Mouse (Mus musculus): ENCODE measurements at regions not wholly inside any gene's neighbourhood (a gene's known extent, or its start where the extent isn't known, plus 50 kb on each side); places are given as distances from the start of the nearest gene placed in this dataset.

DNA sequence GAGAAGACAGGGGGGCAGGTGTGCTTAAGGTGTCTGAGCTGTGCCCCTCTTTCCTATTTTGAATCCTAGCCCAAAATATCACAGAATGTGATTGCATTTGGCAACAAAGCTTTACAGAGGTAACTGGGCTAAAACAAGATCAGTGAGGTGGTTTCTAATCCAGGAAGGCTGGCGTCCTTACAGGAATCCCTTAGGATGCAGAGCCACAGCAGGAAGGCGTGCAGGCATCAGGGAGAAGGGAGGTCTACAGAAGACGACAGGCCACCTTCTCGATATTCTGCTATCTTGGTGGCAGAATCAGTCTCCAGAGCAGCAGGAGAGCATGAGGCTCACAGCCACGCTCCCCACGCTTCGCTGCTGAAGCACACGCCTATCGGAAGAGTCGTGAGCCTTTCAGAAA, 189.6 kb upstream of the Serp2 start:
- TF ChIP-seq CEBPB (IDR thresholded peaks at IDR 0.05; ENCODE audit: low read depth) (no peak), USF1 (IDR thresholded peaks at IDR 0.05; ENCODE audit: low read depth) (no peak), MYOD1 (IDR thresholded peaks at IDR 0.05; ENCODE audit: control insufficient read depth, insufficient read length, low read depth) (no peak), FOSL1 (IDR thresholded peaks at IDR 0.05; ENCODE audit: insufficient read depth, low read length, poor library complexity, severe bottlenecking) (no peak), CTCF (IDR thresholded peaks at IDR 0.05; ENCODE audit: control insufficient read depth, insufficient read depth, insufficient read length) (no peak), MYOG (IDR thresholded peaks at IDR 0.05; ENCODE audit: control insufficient read depth, extremely low read depth, insufficient read length) (no peak), MAX (IDR thresholded peaks at IDR 0.05) (no peak)

DNA sequence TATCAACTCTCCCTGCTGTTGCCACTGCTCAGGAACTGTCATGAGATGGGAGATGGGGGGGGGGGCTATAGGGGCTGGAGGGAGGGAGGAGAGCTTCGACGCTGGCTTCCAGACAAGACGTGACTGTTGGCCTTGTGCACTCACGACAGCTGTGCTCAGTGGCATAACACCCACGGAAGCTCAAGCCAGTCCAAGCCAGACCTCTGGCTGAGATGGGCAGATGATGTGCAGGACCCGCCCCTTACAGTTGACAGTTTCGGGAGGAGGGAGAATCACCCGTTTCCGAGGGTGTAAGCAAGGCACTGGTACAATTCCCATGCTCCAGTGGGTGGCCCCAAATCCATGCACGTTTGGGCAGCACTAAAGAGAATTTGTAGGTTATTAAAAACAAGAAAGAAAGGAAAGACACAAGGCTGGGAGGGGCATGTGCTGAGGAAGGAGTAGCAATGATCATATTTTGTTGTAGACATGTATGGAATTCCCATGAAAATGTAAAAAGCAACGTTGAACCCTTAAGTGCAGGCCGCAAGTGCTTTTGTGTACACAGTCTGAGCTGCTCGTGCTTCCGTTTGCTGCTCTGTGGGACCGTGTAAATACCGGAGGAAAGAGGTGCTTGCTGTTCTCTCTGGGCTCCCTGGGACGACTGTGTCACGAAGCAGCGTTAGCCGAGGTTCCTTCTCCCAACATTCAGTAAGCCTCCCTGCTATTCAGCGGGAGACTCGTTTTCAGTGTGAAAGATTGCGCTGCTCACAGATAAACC, 188.2 kb upstream of the Serp2 start:
- TF ChIP-seq CTCF (IDR thresholded peaks at IDR 0.05; ENCODE audit: control insufficient read depth, insufficient read depth, insufficient read length), result no peak
- no peak for TF ChIP-seq CEBPB (IDR thresholded peaks at IDR 0.05; ENCODE audit: low read depth)
- no peak for TF ChIP-seq MAX (IDR thresholded peaks at IDR 0.05)
- Histone ChIP-seq H3K79me2 (ENCODE audit: control insufficient read depth, insufficient read depth) (no peaks in the 10 kb centered on the region), H3K4me3 (ENCODE audit: insufficient read depth, poor library complexity, severe bottlenecking) (no peak overlapping the region), H3ac (ENCODE audit: control insufficient read depth, insufficient read length, low read depth) (no peak overlapping the region), H3K36me3 (ENCODE audit: control insufficient read depth, insufficient read depth) (no peaks in the 10 kb centered on the region), H3K27me3 (ENCODE audit: control insufficient read depth, insufficient read depth, insufficient read length) (no peaks in the 10 kb centered on the region), H3K79me3 (ENCODE audit: low read depth) (no peaks in the 10 kb centered on the region)

More for the DNA sequence above, 189.6 kb upstream of the Serp2 start:
- H3K79me3 ChIP-seq (ENCODE audit: low read depth), result no peaks in the 10 kb centered on the region
- no peaks in the 10 kb centered on the region for H3K79me2 ChIP-seq (ENCODE audit: control insufficient read depth, insufficient read depth)
- H3K36me3 ChIP-seq (ENCODE audit: control insufficient read depth, insufficient read depth), result no peaks in the 10 kb centered on the region
- H3K27me3 ChIP-seq (ENCODE audit: control insufficient read depth, insufficient read depth, insufficient read length), result no peaks in the 10 kb centered on the region
- no peak overlapping the region for H3ac ChIP-seq (ENCODE audit: control insufficient read depth, insufficient read length, low read depth)
- H3K4me3 ChIP-seq (ENCODE audit: insufficient read depth, poor library complexity, severe bottlenecking), result no peak overlapping the region

- Histone ChIP-seq H3K4me3 (ENCODE audit: insufficient read depth, poor library complexity, severe bottlenecking) (no peak overlapping the region), H3K79me3 (ENCODE audit: low read depth) (no peaks in the 10 kb centered on the region), H3K36me3 (ENCODE audit: control insufficient read depth, insufficient read depth) (no peaks in the 10 kb centered on the region), H3ac (ENCODE audit: control insufficient read depth, insufficient read length, low read depth) (no peak overlapping the region), H3K79me2 (ENCODE audit: control insufficient read depth, insufficient read depth) (no peaks in the 10 kb centered on the region), H3K27me3 (ENCODE audit: control insufficient read depth, insufficient read depth, insufficient read length) (no peaks in the 10 kb centered on the region)
- TF ChIP-seq FOSL1 (IDR thresholded peaks at IDR 0.05; ENCODE audit: insufficient read depth, low read length, poor library complexity, severe bottlenecking) (peak; percentile 44), MYOD1 (IDR thresholded peaks at IDR 0.05; ENCODE audit: control insufficient read depth, insufficient read length, low read depth) (peak; percentile 16), CEBPB (IDR thresholded peaks at IDR 0.05; ENCODE audit: low read depth) (peak; percentile 52), USF1 (IDR thresholded peaks at IDR 0.05; ENCODE audit: low read depth) (no peak)
These were observed 185.6 kb upstream of the Serp2 start for GRCm38 (mm10) chr14:76742297-76742696.

GRCm38 (mm10) chr14:76739836-76740597, 183.3 kb upstream of the Serp2 start:
- H3K4me3 ChIP-seq (ENCODE audit: insufficient read depth, poor library complexity, severe bottlenecking), result no peak overlapping the region
- H3K27me3 ChIP-seq (ENCODE audit: control insufficient read depth, insufficient read depth, insufficient read length), result no peaks in the 10 kb centered on the region

DNA sequence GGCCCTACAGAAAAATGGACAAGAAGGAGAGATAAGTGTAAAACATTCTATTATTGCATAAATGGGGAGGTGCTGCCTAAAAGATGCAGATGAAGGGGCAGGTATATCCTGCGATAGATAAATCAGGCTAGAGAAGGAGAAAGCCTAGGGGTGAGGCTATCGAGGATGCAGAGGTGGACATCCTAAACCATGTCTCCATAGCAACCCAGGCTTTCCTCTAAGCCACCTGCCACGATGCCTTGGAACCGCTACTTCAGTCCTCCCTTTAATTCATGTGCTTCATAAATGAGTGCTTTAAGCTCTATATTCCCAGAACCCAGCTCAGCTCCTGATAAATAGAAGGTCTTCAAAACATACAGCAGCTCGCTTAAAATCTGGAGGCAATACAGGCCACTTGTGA, 179.3 kb upstream of the Serp2 start:
- Histone ChIP-seq H3K36me3 (ENCODE audit: control insufficient read depth, insufficient read depth) (no peaks in the 10 kb centered on the region), H3K4me3 (ENCODE audit: insufficient read depth, poor library complexity, severe bottlenecking) (no peak overlapping the region), H3K79me3 (ENCODE audit: low read depth) (no peaks in the 10 kb centered on the region), H3K79me2 (ENCODE audit: control insufficient read depth, insufficient read depth) (no peaks in the 10 kb centered on the region), H3K27me3 (ENCODE audit: control insufficient read depth, insufficient read depth, insufficient read length) (no peaks in the 10 kb centered on the region), H3ac (ENCODE audit: control insufficient read depth, insufficient read length, low read depth) (no peak overlapping the region)
- TF ChIP-seq MAX (IDR thresholded peaks at IDR 0.05) (no peak), MYOG (IDR thresholded peaks at IDR 0.05; ENCODE audit: control insufficient read depth, extremely low read depth, insufficient read length) (no peak), MYOD1 (IDR thresholded peaks at IDR 0.05; ENCODE audit: control insufficient read depth, insufficient read length, low read depth) (no peak), FOSL1 (IDR thresholded peaks at IDR 0.05; ENCODE audit: insufficient read depth, low read length, poor library complexity, severe bottlenecking) (no peak), CEBPB (IDR thresholded peaks at IDR 0.05; ENCODE audit: low read depth) (no peak), CTCF (IDR thresholded peaks at IDR 0.05; ENCODE audit: control insufficient read depth, insufficient read depth, insufficient read length) (no peak), USF1 (IDR thresholded peaks at IDR 0.05; ENCODE audit: low read depth) (no peak)

More at GRCm38 (mm10) chr14:76739836-76740597, 183.3 kb upstream of the Serp2 start:
- H3K36me3 ChIP-seq (ENCODE audit: control insufficient read depth, insufficient read depth), result no peaks in the 10 kb centered on the region
- no peaks in the 10 kb centered on the region for H3K79me3 ChIP-seq (ENCODE audit: low read depth)
- no peaks in the 10 kb centered on the region for H3K79me2 ChIP-seq (ENCODE audit: control insufficient read depth, insufficient read depth)
- no peak overlapping the region for H3ac ChIP-seq (ENCODE audit: control insufficient read depth, insufficient read length, low read depth)
- no peak for TF ChIP-seq FOSL1 (IDR thresholded peaks at IDR 0.05; ENCODE audit: insufficient read depth, low read length, poor library complexity, severe bottlenecking)
- no peak for TF ChIP-seq CEBPB (IDR thresholded peaks at IDR 0.05; ENCODE audit: low read depth)
- TF ChIP-seq CTCF (IDR thresholded peaks at IDR 0.05; ENCODE audit: control insufficient read depth, insufficient read depth, insufficient read length), result no peak
- TF ChIP-seq USF1 (IDR thresholded peaks at IDR 0.05; ENCODE audit: low read depth), result no peak
- no peak for TF ChIP-seq MYOG (IDR thresholded peaks at IDR 0.05; ENCODE audit: control insufficient read depth, extremely low read depth, insufficient read length)
- no peak for TF ChIP-seq MYOD1 (IDR thresholded peaks at IDR 0.05; ENCODE audit: control insufficient read depth, insufficient read length, low read depth)
- TF ChIP-seq MAX (IDR thresholded peaks at IDR 0.05), result no peak

Data from C2C12 (cell line).